Mouse (Mus musculus): ENCODE measurements around the gene Micall1. TPM values are rescaled to one million over a fixed set of nuclear protein-coding genes. Genes with fewer than 3 reads are reported as not detected.
A peak's percentile ranks its signal among the peaks of the same experiment; 100 is the strongest.

The Micall1 gene
- polyA plus RNA-seq, 1 experiment from 2014 or later: 10.8 TPM

GRCm38 (mm10) chr15:79068416-79068815 lies 40.3 kb upstream of the Micall1 start:
- DNase-seq (ENCODE audit: low spot score): no peak
- Histone ChIP-seq H3K27me3 (replicated peaks; ENCODE audit: control insufficient read depth, insufficient read depth, low read length) (no peaks in the 10 kb centered on the region), H3K36me3 (ENCODE audit: control insufficient read depth, insufficient read depth, low read length) (no peaks in the 10 kb centered on the region), H3K27ac (replicated peaks; ENCODE audit: low read depth, low read length) (no peak overlapping the region), H3K4me3 (ENCODE audit: low read depth, low read length) (no peak overlapping the region), H3K9me3 (ENCODE audit: control insufficient read depth, low read length) (no peaks in the 10 kb centered on the region), H3K9ac (ENCODE audit: low read depth, low read length) (no peak overlapping the region), H3K4me2 (ENCODE audit: low read depth, low read length) (no peak overlapping the region), H3K4me1 (ENCODE audit: control insufficient read depth, insufficient read depth, low read length) (0 out of 2 replicates have a peak, but pooled peaks cover 1% of the 10 kb centered on the region)
- ATAC-seq (ENCODE audit: low read depth): no peak
- WGBS: 73% methylated on average over 3 of the region's 3 CpGs

GRCm38 (mm10) chr15:79071117-79072039 lies 37.3 kb upstream of the Micall1 start:
- peaks cover 2% of the 10 kb centered on the region for H3K36me3 ChIP-seq (ENCODE audit: control insufficient read depth, insufficient read depth, low read length)

GRCm38 (mm10) chr15:79073752-79074151 lies 34.9 kb upstream of the Micall1 start:
- Histone ChIP-seq H3K4me1 (ENCODE audit: control insufficient read depth, insufficient read depth, low read length) (peaks cover 10% of the 10 kb centered on the region), H3K4me2 (ENCODE audit: low read depth, low read length) (no peak overlapping the region), H3K36me3 (ENCODE audit: control insufficient read depth, insufficient read depth, low read length) (peaks cover 26% of the 10 kb centered on the region), H3K27ac (replicated peaks; ENCODE audit: low read depth, low read length) (no peak overlapping the region), H3K9me3 (ENCODE audit: control insufficient read depth, low read length) (no peaks in the 10 kb centered on the region), H3K4me3 (ENCODE audit: low read depth, low read length) (no peak overlapping the region), H3K9ac (ENCODE audit: low read depth, low read length) (no peak overlapping the region), H3K27me3 (replicated peaks; ENCODE audit: control insufficient read depth, insufficient read depth, low read length) (no peaks in the 10 kb centered on the region)
- ATAC-seq (ENCODE audit: low read depth) (no peak), DNase-seq (ENCODE audit: low spot score) (no peak)

More at GRCm38 (mm10) chr15:79071117-79072039, 37.3 kb upstream of the Micall1 start:
- H3K27me3 ChIP-seq (replicated peaks; ENCODE audit: control insufficient read depth, insufficient read depth, low read length): no peaks in the 10 kb centered on the region
- 65% methylated on average over 5 of the region's 5 CpGs for WGBS
- ATAC-seq (ENCODE audit: low read depth): no peak
- no peak overlapping the region for H3K4me2 ChIP-seq (ENCODE audit: low read depth, low read length)
- H3K4me3 ChIP-seq (ENCODE audit: low read depth, low read length): no peak overlapping the region
- H3K9ac ChIP-seq (ENCODE audit: low read depth, low read length): no peak overlapping the region
- H3K27ac ChIP-seq (replicated peaks; ENCODE audit: low read depth, low read length): no peak overlapping the region
- H3K4me1 ChIP-seq (ENCODE audit: control insufficient read depth, insufficient read depth, low read length): peaks cover 10% of the 10 kb centered on the region
- DNase-seq (ENCODE audit: low spot score): peak; percentile 17
- no peaks in the 10 kb centered on the region for H3K9me3 ChIP-seq (ENCODE audit: control insufficient read depth, low read length)

- Histone ChIP-seq H3K4me2 (ENCODE audit: low read depth, low read length) (peak overlapping the region; percentile 70), H3K4me3 (ENCODE audit: low read depth, low read length) (peak overlapping the region; percentile 76), H3K27me3 (replicated peaks; ENCODE audit: control insufficient read depth, insufficient read depth, low read length) (no peaks in the 10 kb centered on the region), H3K4me1 (ENCODE audit: control insufficient read depth, insufficient read depth, low read length) (peaks cover 10% of the 10 kb centered on the region), H3K36me3 (ENCODE audit: control insufficient read depth, insufficient read depth, low read length) (peaks cover 33% of the 10 kb centered on the region), H3K27ac (replicated peaks; ENCODE audit: low read depth, low read length) (peak overlapping the region; percentile 78), H3K9ac (ENCODE audit: low read depth, low read length) (peak overlapping the region; percentile 82), H3K9me3 (ENCODE audit: control insufficient read depth, low read length) (no peaks in the 10 kb centered on the region)
- 37% methylated on average over 10 of the region's 10 CpGs for WGBS
- no peak for ATAC-seq (ENCODE audit: low read depth)
- DNase-seq (ENCODE audit: low spot score): no peak
These were observed 34.3 kb upstream of the Micall1 start for GRCm38 (mm10) chr15:79074446-79074845.

- ATAC-seq (ENCODE audit: low read depth): peak; percentile 92
- Histone ChIP-seq H3K36me3 (ENCODE audit: control insufficient read depth, insufficient read depth, low read length) (peaks cover 39% of the 10 kb centered on the region), H3K27me3 (replicated peaks; ENCODE audit: control insufficient read depth, insufficient read depth, low read length) (no peaks in the 10 kb centered on the region), H3K4me3 (ENCODE audit: low read depth, low read length) (peak within 1 kb of the TSS; percentile 76), H3K4me1 (ENCODE audit: control insufficient read depth, insufficient read depth, low read length) (peaks cover 10% of the 10 kb centered on the region), H3K27ac (replicated peaks; ENCODE audit: low read depth, low read length) (peak within 1 kb of the TSS; percentile 78), H3K9ac (ENCODE audit: low read depth, low read length) (peak within 1 kb of the TSS; percentile 82), H3K4me2 (ENCODE audit: low read depth, low read length) (peak within 1 kb of the TSS; percentile 70), H3K9me3 (ENCODE audit: control insufficient read depth, low read length) (no peaks in the 10 kb centered on the region)
- peak; percentile 94 for DNase-seq (ENCODE audit: low spot score)
- WGBS: 1% methylated on average over 26 of the region's 49 CpGs
These were observed 33.7 kb upstream of the Micall1 start, which contains the start of gene Eif3l for GRCm38 (mm10) chr15:79074913-79075532. Gene Eif3l, plus strand, starts transcription at chr15:79075179.

GRCm38 (mm10) chr15:79075658-79076365 lies 32.9 kb upstream of the Micall1 start:
- H3K27ac ChIP-seq (replicated peaks; ENCODE audit: low read depth, low read length): 0 out of 2 replicates have a peak overlapping the region, but pooled peaks have one; percentile 18
- no peak for DNase-seq (ENCODE audit: low spot score)

GRCm38 (mm10) chr15:79079567-79079966 lies 29.1 kb upstream of the Micall1 start:
- Histone ChIP-seq H3K27me3 (replicated peaks; ENCODE audit: control insufficient read depth, insufficient read depth, low read length) (no peaks in the 10 kb centered on the region), H3K4me3 (ENCODE audit: low read depth, low read length) (no peak overlapping the region), H3K9ac (ENCODE audit: low read depth, low read length) (no peak overlapping the region), H3K27ac (replicated peaks; ENCODE audit: low read depth, low read length) (no peak overlapping the region), H3K4me1 (ENCODE audit: control insufficient read depth, insufficient read depth, low read length) (peaks cover 6% of the 10 kb centered on the region), H3K4me2 (ENCODE audit: low read depth, low read length) (no peak overlapping the region), H3K36me3 (ENCODE audit: control insufficient read depth, insufficient read depth, low read length) (peaks cover 82% of the 10 kb centered on the region), H3K9me3 (ENCODE audit: control insufficient read depth, low read length) (no peaks in the 10 kb centered on the region)
- 97% methylated on average over 7 of the region's 7 CpGs for WGBS
- DNase-seq (ENCODE audit: low spot score) (no peak), ATAC-seq (ENCODE audit: low read depth) (no peak)

More at GRCm38 (mm10) chr15:79075658-79076365, 32.9 kb upstream of the Micall1 start:
- Histone ChIP-seq H3K4me2 (ENCODE audit: low read depth, low read length) (peak overlapping the region; percentile 70), H3K9me3 (ENCODE audit: control insufficient read depth, low read length) (no peaks in the 10 kb centered on the region), H3K36me3 (ENCODE audit: control insufficient read depth, insufficient read depth, low read length) (peaks cover 44% of the 10 kb centered on the region), H3K4me3 (ENCODE audit: low read depth, low read length) (peak overlapping the region; percentile 76), H3K4me1 (ENCODE audit: control insufficient read depth, insufficient read depth, low read length) (peaks cover 10% of the 10 kb centered on the region), H3K9ac (ENCODE audit: low read depth, low read length) (peak overlapping the region; percentile 82), H3K27me3 (replicated peaks; ENCODE audit: control insufficient read depth, insufficient read depth, low read length) (no peaks in the 10 kb centered on the region)
- no peak for ATAC-seq (ENCODE audit: low read depth)
- WGBS: 36% methylated on average over 15 of the region's 15 CpGs

- H3K27ac ChIP-seq (replicated peaks; ENCODE audit: low read depth, low read length): no peak overlapping the region
- WGBS: 88% methylated on average over 6 of the region's 6 CpGs
These were observed 16.4 kb upstream of the Micall1 start for GRCm38 (mm10) chr15:79092284-79092683.

More at GRCm38 (mm10) chr15:79092284-79092683, 16.4 kb upstream of the Micall1 start:
- H3K9me3 ChIP-seq (ENCODE audit: control insufficient read depth, low read length): no peaks in the 10 kb centered on the region
- H3K4me3 ChIP-seq (ENCODE audit: low read depth, low read length): no peak overlapping the region
- DNase-seq (ENCODE audit: low spot score) (no peak), ATAC-seq (ENCODE audit: low read depth) (no peak)
- H3K9ac ChIP-seq (ENCODE audit: low read depth, low read length): no peak overlapping the region
- H3K4me2 ChIP-seq (ENCODE audit: low read depth, low read length): no peak overlapping the region
- no peaks in the 10 kb centered on the region for H3K4me1 ChIP-seq (ENCODE audit: control insufficient read depth, insufficient read depth, low read length)
- peaks cover 89% of the 10 kb centered on the region for H3K36me3 ChIP-seq (ENCODE audit: control insufficient read depth, insufficient read depth, low read length)
- H3K27me3 ChIP-seq (replicated peaks; ENCODE audit: control insufficient read depth, insufficient read depth, low read length): no peaks in the 10 kb centered on the region

All from embryonic facial prominence, embryonic 14.5 days (tissue).